Mouse (Mus musculus) lung, embryonic 14.5 days (tissue): ENCODE results near the gene Tnfrsf12a. TPM values are rescaled to one million over a fixed set of nuclear protein-coding genes. Genes with fewer than 3 reads are reported as not detected.

ENCODE experiments used
- ATAC-seq: fragments of 200-750 bp; cut with Nextera tagmentation; 2 replicates; pipeline ENCODE4 v1.8.0; 2017; ENCODE audit warnings: mild to moderate bottlenecking, moderate TSS enrichment, moderate library complexity; ENCODE audit not compliant: insufficient read depth
- DNase-seq: peaks from one replicate; pipeline ENCODE4 v3.0.0-alpha.2; 2015
- H3K27ac ChIP-seq: fragments of 300-500 bp; sonication (generic); 2 replicates; pipeline ENCODE4 v1.5.1; 2014; ENCODE audit warnings: low read depth, mild to moderate bottlenecking, moderate library complexity
- H3K27me3 ChIP-seq: fragments of 300-500 bp; sonication (generic); 2 replicates; pipeline ENCODE4 v1.6.1; 2014; ENCODE audit warnings: low read length, control low read depth; ENCODE audit not compliant: insufficient read depth
- H3K36me3 ChIP-seq: fragments of 300-500 bp; sonication (generic); 2 replicates; pipeline ENCODE4 v1.6.1; 2014; ENCODE audit warnings: control low read depth; ENCODE audit not compliant: insufficient read depth
- H3K4me1 ChIP-seq: fragments of 300-500 bp; sonication (generic); 2 replicates; pipeline ENCODE4 v1.6.1; 2014; ENCODE audit warnings: antibody characterized with exemption, control low read depth; ENCODE audit not compliant: insufficient read depth
- H3K4me2 ChIP-seq: fragments of 300-500 bp; sonication (generic); 2 replicates; pipeline ENCODE4 v1.6.1; 2014; ENCODE audit warnings: mild to moderate bottlenecking
- H3K4me3 ChIP-seq: fragments of 300-500 bp; sonication (generic); 2 replicates; pipeline ENCODE4 v1.5.1; 2014; ENCODE audit warnings: low read depth, low read length
- H3K9ac ChIP-seq: fragments of 300-500 bp; sonication (generic); 2 replicates; pipeline ENCODE4 v1.6.1; 2014
- H3K9me3 ChIP-seq: fragments of 300-500 bp; sonication (generic); 2 replicates; pipeline ENCODE4 v1.6.1; 2016; ENCODE audit warnings: low read depth, low read length, control low read depth
- CTCF ChIP-seq: IDR thresholded peaks from 2 replicates; pipeline ENCODE4 v1.5.1; 2016; ENCODE audit warnings: antibody characterized with exemption, low read depth
- WGBS: fragments of 180-500 bp; shearing (Covaris S2); extraction: QIAGEN DNeasy Blood & Tissue Kit; methylation state at CpG from one replicate; pipeline ENCODE4 v1.1.7; 2014; 5-methylcytosine and 5-hydroxymethylcytosine counted together
- polyA plus RNA-seq: library from polyadenylated mRNA; unstranded; fragments of >200 nt; fragmentation: Nextera tagmentation; extraction: Ambion mirVana; gene quantifications from 2 replicates; pipeline ENCODE4 v1.2.1, GENCODE M21; 2014

The Tnfrsf12a gene
- polyA plus RNA-seq, 1 experiment from 2014 or later: 21.6 TPM

- ATAC-seq (peak; percentile 52; the same call in 1 of the 2 replicates), DNase-seq (no peak)
- Histone ChIP-seq H3K4me2 (peak overlapping the region; percentile 49), H3K27me3 (peaks cover 22% of the 10 kb centered on the region), H3K36me3 (no peaks in the 10 kb centered on the region), H3K4me3 (peak overlapping the region; percentile 29), H3K27ac (no peak overlapping the region; the same call in 1 of the 2 replicates), H3K9me3 (no peaks in the 10 kb centered on the region), H3K9ac (no peak overlapping the region), H3K4me1 (no peaks in the 10 kb centered on the region)
- WGBS: 4% methylated on average over 14 of the region's 14 CpGs
- TF ChIP-seq CTCF: no peak
Observed at GRCm38 (mm10) chr17:23660876-23661200, 16.4 kb downstream of the Tnfrsf12a start.

DNA sequence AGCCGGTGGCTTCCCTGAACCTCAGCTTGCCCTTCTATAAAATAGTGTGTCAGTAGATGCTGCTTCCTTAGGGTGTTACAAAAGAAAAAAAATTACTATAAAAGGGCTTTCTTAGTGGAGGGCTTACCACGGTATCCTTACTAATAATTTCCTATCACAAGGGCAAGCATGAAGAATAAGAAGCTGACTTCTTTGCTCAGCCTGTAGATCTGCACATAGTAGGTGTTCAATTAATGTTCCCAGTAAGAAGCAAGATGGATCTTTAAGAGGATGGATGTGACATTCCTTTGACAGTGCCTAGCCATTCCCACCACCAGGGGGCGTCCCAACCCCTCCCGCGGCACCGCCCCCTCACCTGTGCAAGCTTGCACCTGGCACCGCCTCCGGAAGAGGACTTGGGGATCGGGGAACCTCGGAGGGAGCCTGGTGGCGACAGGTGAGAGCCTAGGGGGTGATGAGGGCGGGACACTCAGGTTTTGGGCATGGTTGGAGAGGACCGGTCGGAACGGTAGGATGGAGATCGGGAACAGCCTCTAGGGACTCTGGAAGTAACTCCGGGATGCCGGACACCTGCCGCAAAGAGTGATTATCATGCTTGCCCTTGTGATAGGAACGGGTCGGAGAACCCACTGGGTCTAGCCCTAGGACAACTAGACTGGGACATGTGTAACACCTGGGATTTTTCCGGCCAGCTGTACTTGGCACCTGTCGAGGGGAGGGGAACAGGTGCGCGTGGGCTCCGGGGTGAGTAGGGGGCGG lies 17.0 kb downstream of the Tnfrsf12a start, which contains the start of gene Bicdl2:
Gene Bicdl2 (plus strand): TSS at position 390 of the 759 bp plus-strand sequence.
- Histone ChIP-seq H3K27ac (no peak within 1 kb of the TSS; the same call in 1 of the 2 replicates), H3K4me2 (peak within 1 kb of the TSS; percentile 49), H3K4me1 (no peaks in the 10 kb centered on the region), H3K4me3 (peak within 1 kb of the TSS; percentile 29), H3K9ac (no peak within 1 kb of the TSS), H3K36me3 (no peaks in the 10 kb centered on the region), H3K27me3 (peaks cover 22% of the 10 kb centered on the region), H3K9me3 (no peaks in the 10 kb centered on the region)
- TF ChIP-seq CTCF: peak; percentile 87
- peak; percentile 64 for ATAC-seq
- 7% methylated on average over 27 of the region's 27 CpGs for WGBS
- DNase-seq: peak; percentile 70

DNA sequence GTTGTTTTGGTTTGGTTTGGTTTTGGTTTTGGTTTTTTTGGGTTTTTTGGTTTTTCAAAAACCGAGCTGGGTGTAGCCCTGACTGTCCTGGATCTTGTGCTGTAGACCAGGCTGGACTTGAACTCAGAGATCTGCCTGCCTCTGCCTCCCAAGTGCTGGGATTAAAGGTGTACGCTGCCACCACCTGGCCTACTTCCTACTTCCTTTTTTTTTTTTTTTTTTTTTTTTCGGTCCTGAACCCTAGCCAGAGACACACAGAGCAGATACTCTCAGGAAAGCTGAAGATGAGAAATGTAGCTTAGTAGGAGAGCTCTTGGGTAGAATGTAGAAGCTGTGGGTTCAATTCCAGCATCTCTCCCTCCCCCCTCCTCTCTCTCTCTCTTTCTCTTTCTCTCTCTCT lies 18.8 kb downstream of the Tnfrsf12a start:
- Histone ChIP-seq H3K36me3 (no peaks in the 10 kb centered on the region), H3K9me3 (no peaks in the 10 kb centered on the region), H3K4me1 (no peaks in the 10 kb centered on the region), H3K27me3 (peaks cover 22% of the 10 kb centered on the region), H3K9ac (no peak overlapping the region), H3K4me3 (no peak overlapping the region), H3K4me2 (no peak overlapping the region), H3K27ac (no peak overlapping the region)
- 79% methylated on average over 3 of the region's 3 CpGs for WGBS
- ATAC-seq (no peak), DNase-seq (no peak)
- no peak for TF ChIP-seq CTCF

DNA sequence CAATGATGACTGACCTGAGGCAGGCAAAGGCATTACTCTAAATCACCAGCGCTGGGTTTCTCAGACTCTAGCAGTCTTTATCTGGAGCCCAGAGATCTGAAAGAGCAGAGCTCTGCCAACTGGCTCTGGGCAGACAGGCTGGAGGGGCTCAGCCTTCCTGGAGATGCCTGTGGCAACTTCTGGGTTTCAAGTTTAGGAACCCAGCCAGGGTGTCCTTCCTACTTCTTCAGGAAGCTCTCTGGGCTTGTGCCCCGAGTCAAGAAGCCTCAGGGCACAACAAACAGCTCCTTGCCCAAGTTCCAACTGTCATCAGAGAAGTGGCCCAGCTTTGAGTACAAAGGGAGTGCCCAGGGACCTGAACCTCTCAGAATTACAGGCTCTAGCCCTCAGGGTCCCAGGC lies 22.9 kb downstream of the Tnfrsf12a start:
- no peaks in the 10 kb centered on the region for H3K27me3 ChIP-seq
- H3K9ac ChIP-seq: no peak overlapping the region
- no peak overlapping the region for H3K27ac ChIP-seq
- DNase-seq: no peak
- H3K36me3 ChIP-seq: no peaks in the 10 kb centered on the region
- H3K4me3 ChIP-seq: no peak overlapping the region
- ATAC-seq: no peak
- WGBS: 61% methylated on average over 2 of the region's 2 CpGs
- H3K4me2 ChIP-seq: no peak overlapping the region
- no peak for TF ChIP-seq CTCF
- no peaks in the 10 kb centered on the region for H3K4me1 ChIP-seq
- no peaks in the 10 kb centered on the region for H3K9me3 ChIP-seq

- Histone ChIP-seq H3K9ac (no peak overlapping the region), H3K27ac (no peak overlapping the region), H3K27me3 (no peaks in the 10 kb centered on the region), H3K4me3 (no peak overlapping the region), H3K4me1 (no peaks in the 10 kb centered on the region), H3K4me2 (no peak overlapping the region), H3K9me3 (no peaks in the 10 kb centered on the region), H3K36me3 (no peaks in the 10 kb centered on the region)
- no peak for TF ChIP-seq CTCF
- ATAC-seq (no peak), DNase-seq (no peak)
- 54% methylated on average over 6 of the region's 6 CpGs for WGBS
Observed at GRCm38 (mm10) chr17:23654001-23654400, 23.3 kb downstream of the Tnfrsf12a start.

DNA sequence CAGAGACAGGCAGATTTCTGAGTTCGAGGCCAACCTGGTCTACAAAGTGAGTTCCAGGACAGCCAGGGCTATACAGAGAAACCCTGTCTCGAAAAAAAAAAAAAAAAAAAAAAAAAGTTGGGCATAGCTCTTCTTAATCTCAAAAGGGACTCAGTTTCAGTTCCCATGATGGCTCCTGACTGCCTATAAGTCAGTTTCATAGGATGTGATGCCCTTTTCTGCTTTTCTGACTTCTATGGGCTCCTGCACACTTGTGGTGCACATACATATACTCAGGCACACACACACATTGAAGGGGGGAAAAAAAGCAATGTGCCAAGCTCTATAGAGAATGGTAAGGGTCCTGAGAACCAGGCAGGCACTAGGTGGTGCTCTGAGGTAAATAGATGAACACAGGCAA lies 23.9 kb downstream of the Tnfrsf12a start:
- Histone ChIP-seq H3K9ac (no peak overlapping the region), H3K36me3 (no peaks in the 10 kb centered on the region), H3K27ac (no peak overlapping the region), H3K4me1 (no peaks in the 10 kb centered on the region), H3K27me3 (no peaks in the 10 kb centered on the region), H3K4me2 (no peak overlapping the region), H3K9me3 (no peaks in the 10 kb centered on the region), H3K4me3 (no peak overlapping the region)
- no peak for TF ChIP-seq CTCF
- no peak for DNase-seq
- no CpG with 5 or more reads among the region's 2 CpGs for WGBS
- no peak for ATAC-seq

DNA sequence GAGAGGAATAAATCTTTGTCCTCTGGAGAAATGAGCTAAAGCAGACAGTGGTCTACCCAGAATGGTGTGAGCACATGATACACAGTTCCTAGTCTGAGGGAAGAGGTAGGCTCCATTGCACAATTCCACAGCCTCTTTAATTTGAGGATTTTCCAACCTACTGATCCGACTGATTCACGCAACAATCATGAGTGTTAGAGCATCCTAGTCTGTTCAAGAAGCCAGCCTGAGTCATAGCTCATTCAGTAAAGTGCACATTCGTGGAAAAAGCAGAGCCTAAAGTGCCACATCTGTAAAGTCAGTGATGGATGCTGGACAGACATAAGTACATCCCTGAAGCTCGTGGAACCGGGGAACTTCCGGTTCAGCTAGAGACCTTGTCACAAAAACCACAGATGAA lies 25.9 kb downstream of the Tnfrsf12a start:
- DNase-seq: no peak
- no peak overlapping the region for H3K4me3 ChIP-seq
- 75% methylated on average over 6 of the region's 6 CpGs for WGBS
- H3K4me1 ChIP-seq: no peaks in the 10 kb centered on the region
- H3K4me2 ChIP-seq: no peak overlapping the region
- no peak for TF ChIP-seq CTCF
- no peak overlapping the region for H3K9ac ChIP-seq
- no peak overlapping the region for H3K27ac ChIP-seq
- no peak for ATAC-seq
- H3K9me3 ChIP-seq: no peaks in the 10 kb centered on the region
- no peaks in the 10 kb centered on the region for H3K36me3 ChIP-seq
- 0 out of 2 replicates have a peak, but pooled peaks cover 4% of the 10 kb centered on the region for H3K27me3 ChIP-seq
